Mouse (Mus musculus) limb, embryonic 11.5 days (tissue): ENCODE data around the gene Kcnab3. TPM values are rescaled to one million over a fixed set of nuclear protein-coding genes. Genes with fewer than 3 reads are reported as not detected.
"Not testable (repeated sequence)": the region's sequence is repeated elsewhere in the genome, so short reads cannot be mapped to it uniquely, and the experiment has no call there.

Experiments used
- ATAC-seq: fragments of 200-750 bp; cut with Nextera tagmentation; 2 replicates; pipeline ENCODE4 v1.8.0; 2017; ENCODE audit warnings: low read depth; ENCODE audit not compliant: insufficient number of reproducible peaks, low FRiP score, low TSS enrichment
- DNase-seq: peaks from one replicate; pipeline ENCODE4 v3.0.0-alpha.2; 2015; ENCODE audit warnings: low spot score
- H3K27ac ChIP-seq: fragments of 300-500 bp; sonication (generic); replicated peaks from 2 replicates; pipeline ENCODE4 v1.5.1; 2014; ENCODE audit warnings: low read depth, mild to moderate bottlenecking, low read length
- H3K27me3 ChIP-seq: fragments of 300-500 bp; sonication (generic); 2 replicates; pipeline ENCODE4 v1.6.1; 2014; ENCODE audit warnings: mild to moderate bottlenecking, low read length, mixed read lengths; ENCODE audit not compliant: control insufficient read depth, insufficient read depth
- H3K36me3 ChIP-seq: fragments of 300-500 bp; sonication (generic); 2 replicates; pipeline ENCODE4 v1.6.1; 2014; ENCODE audit warnings: mild to moderate bottlenecking, low read length, moderate library complexity, mixed read lengths; ENCODE audit not compliant: control insufficient read depth, insufficient read depth
- H3K4me1 ChIP-seq: fragments of 300-500 bp; sonication (generic); 2 replicates; pipeline ENCODE4 v1.6.1; 2014; ENCODE audit warnings: low read length, mixed read lengths; ENCODE audit not compliant: control insufficient read depth, insufficient read depth
- H3K4me2 ChIP-seq: fragments of 300-500 bp; sonication (generic); 2 replicates; pipeline ENCODE4 v1.6.1; 2014; ENCODE audit warnings: low read depth, mild to moderate bottlenecking, moderate library complexity; ENCODE audit not compliant: severe bottlenecking
- H3K4me3 ChIP-seq: fragments of 300-500 bp; sonication (generic); 2 replicates; pipeline ENCODE4 v1.5.1; 2014; ENCODE audit warnings: low read depth, low read length
- H3K9ac ChIP-seq: fragments of 300-500 bp; sonication (generic); 2 replicates; pipeline ENCODE4 v1.6.1; 2014; ENCODE audit warnings: mild to moderate bottlenecking, low read length
- H3K9me3 ChIP-seq: fragments of 300-500 bp; sonication (generic); 2 replicates; pipeline ENCODE4 v1.6.1; 2016; ENCODE audit warnings: low read length; ENCODE audit not compliant: control insufficient read depth
- WGBS: fragments of 180-500 bp; shearing (Covaris S2); extraction: QIAGEN DNeasy Blood & Tissue Kit; methylation state at CpG from one replicate; pipeline ENCODE4 v1.1.7; 2014; 5-methylcytosine and 5-hydroxymethylcytosine counted together
- polyA plus RNA-seq: library from polyadenylated mRNA; unstranded; fragments of >200 nt; fragmentation: Nextera tagmentation; extraction: Ambion mirVana; gene quantifications from 2 replicates; pipeline ENCODE4 v1.2.1, GENCODE M21; 2014

The Kcnab3 gene
- polyA plus RNA-seq, 1 experiment from 2014 or later: 2.2 TPM

- H3K9ac ChIP-seq: no peak overlapping the region
- H3K36me3 ChIP-seq: peaks cover 38% of the 10 kb centered on the region
- no peaks in the 10 kb centered on the region for H3K27me3 ChIP-seq
- no peaks in the 10 kb centered on the region for H3K4me1 ChIP-seq
- ATAC-seq: no peak
- H3K27ac ChIP-seq: no peak overlapping the region
- H3K4me3 ChIP-seq: no peak overlapping the region
- H3K4me2 ChIP-seq: no peak overlapping the region
- 89% methylated on average over 2 of the region's 2 CpGs for WGBS
- no peaks in the 10 kb centered on the region for H3K9me3 ChIP-seq
- no peak for DNase-seq
These were observed 20.0 kb upstream of the Kcnab3 start for GRCm38 (mm10) chr11:69306039-69306438.

GRCm38 (mm10) chr11:69311266-69311665 is 14.8 kb upstream of the Kcnab3 start:
- no peaks in the 10 kb centered on the region for H3K27me3 ChIP-seq
- H3K4me3 ChIP-seq: no peak overlapping the region
- no peaks in the 10 kb centered on the region for H3K9me3 ChIP-seq
- no peak overlapping the region for H3K9ac ChIP-seq
- ATAC-seq: no peak
- 82% methylated on average over 7 of the region's 7 CpGs for WGBS
- no peaks in the 10 kb centered on the region for H3K4me1 ChIP-seq
- H3K4me2 ChIP-seq: no peak overlapping the region
- DNase-seq: no peak
- H3K27ac ChIP-seq: no peak overlapping the region
- peaks cover 29% of the 10 kb centered on the region for H3K36me3 ChIP-seq

- DNase-seq (no peak), ATAC-seq (no peak)
- H3K36me3 ChIP-seq: peaks cover 9% of the 10 kb centered on the region
- H3K4me1 ChIP-seq: no peaks in the 10 kb centered on the region
- no peaks in the 10 kb centered on the region for H3K27me3 ChIP-seq
- over 99% methylated on average over 6 of the region's 6 CpGs for WGBS
- H3K9me3 ChIP-seq: no peaks in the 10 kb centered on the region
- no peak overlapping the region for H3K4me3 ChIP-seq
- no peak overlapping the region for H3K4me2 ChIP-seq
- no peak overlapping the region for H3K27ac ChIP-seq
- no peak overlapping the region for H3K9ac ChIP-seq
These were observed 9.7 kb upstream of the Kcnab3 start for GRCm38 (mm10) chr11:69316361-69316760.

- peaks cover 11% of the 10 kb centered on the region for H3K4me1 ChIP-seq
- not testable (repeated sequence) for H3K9me3 ChIP-seq, H3K4me2 ChIP-seq, ATAC-seq, DNase-seq, H3K36me3 ChIP-seq, H3K27me3 ChIP-seq, H3K9ac ChIP-seq, H3K27ac ChIP-seq, H3K4me3 ChIP-seq
- 90% methylated on average over 3 of the region's 3 CpGs for WGBS
These were observed 8.1 kb upstream of the Kcnab3 start for GRCm38 (mm10) chr11:69318000-69318399.

- Histone ChIP-seq H3K27ac (no peak overlapping the region), H3K4me3 (no peak overlapping the region), H3K9me3 (no peaks in the 10 kb centered on the region), H3K9ac (no peak overlapping the region), H3K4me1 (peaks cover 19% of the 10 kb centered on the region), H3K36me3 (peaks cover 9% of the 10 kb centered on the region), H3K27me3 (peaks cover 2% of the 10 kb centered on the region; the same call in 1 of the 2 replicates), H3K4me2 (no peak overlapping the region)
- DNase-seq (no peak), ATAC-seq (no peak)
- 94% methylated on average over 6 of the region's 6 CpGs for WGBS
These were observed 4.5 kb upstream of the Kcnab3 start for GRCm38 (mm10) chr11:69321580-69321979.

GRCm38 (mm10) chr11:69322010-69322409 is 4.0 kb upstream of the Kcnab3 start:
- Histone ChIP-seq H3K27me3 (peaks cover 4% of the 10 kb centered on the region), H3K4me2 (peak overlapping the region; percentile 84), H3K9ac (no peak overlapping the region; the same call in 1 of the 2 replicates), H3K4me1 (peaks cover 19% of the 10 kb centered on the region), H3K4me3 (peak overlapping the region; percentile 67; the same call in 1 of the 2 replicates), H3K36me3 (peaks cover 9% of the 10 kb centered on the region), H3K27ac (no peak overlapping the region), H3K9me3 (no peaks in the 10 kb centered on the region)
- WGBS: 81% methylated on average over 6 of the region's 6 CpGs
- no peak for DNase-seq
- ATAC-seq: no peak

- peaks cover 19% of the 10 kb centered on the region for H3K4me1 ChIP-seq
- H3K4me3 ChIP-seq: peak overlapping the region; percentile 67
- DNase-seq: no peak
These were observed 3.2 kb upstream of the Kcnab3 start for GRCm38 (mm10) chr11:69322693-69323471.

GRCm38 (mm10) chr11:69323667-69324111 is 2.4 kb upstream of the Kcnab3 start, which contains the start of the genes Cntrob and Trappc1:
Gene Cntrob (minus strand): TSS chr11:69323775.
Gene Trappc1 (plus strand): TSS chr11:69323980.
- Histone ChIP-seq H3K4me3 (peak within 1 kb of the TSS; percentile 67), H3K4me2 (peak within 1 kb of the TSS; percentile 84), H3K4me1 (peaks cover 19% of the 10 kb centered on the region), H3K27me3 (peaks cover 15% of the 10 kb centered on the region), H3K9ac (peak within 1 kb of the TSS; percentile 87), H3K36me3 (peaks cover 4% of the 10 kb centered on the region), H3K27ac (peak within 1 kb of the TSS; percentile 84), H3K9me3 (no peaks in the 10 kb centered on the region)
- under 1% methylated on average over 30 of the region's 30 CpGs for WGBS
- ATAC-seq (peak; percentile 90), DNase-seq (peak; percentile 99)

More at GRCm38 (mm10) chr11:69322693-69323471, 3.2 kb upstream of the Kcnab3 start:
- H3K27ac ChIP-seq: peak overlapping the region; percentile 84
- peak overlapping the region; percentile 84 for H3K4me2 ChIP-seq
- no peaks in the 10 kb centered on the region for H3K9me3 ChIP-seq
- peaks cover 13% of the 10 kb centered on the region for H3K27me3 ChIP-seq
- peak overlapping the region; percentile 87 for H3K9ac ChIP-seq
- 22% methylated on average over 18 of the region's 18 CpGs for WGBS
- peaks cover 7% of the 10 kb centered on the region for H3K36me3 ChIP-seq
- no peak for ATAC-seq
